Mouse (Mus musculus) cerebellum, adult 2 months (tissue): Measurements from ENCODE around the gene Acss3.

Experiments
- CTCF ChIP-seq: fragments of 200-500 bp; IDR thresholded peaks from 2 replicates; pipeline ENCODE4 v1.5.1; 2011; ENCODE audit warnings: low read depth, mild to moderate bottlenecking, control low read depth, low read length, moderate library complexity, borderline replicate concordance; ENCODE audit not compliant: insufficient read depth
- POLR2A ChIP-seq: fragments of 200-500 bp; IDR thresholded peaks from 2 replicates; pipeline ENCODE4 v1.6.1; 2011; ENCODE audit warnings: low read length, control low read depth, borderline replicate concordance; ENCODE audit not compliant: insufficient read depth

DNA sequence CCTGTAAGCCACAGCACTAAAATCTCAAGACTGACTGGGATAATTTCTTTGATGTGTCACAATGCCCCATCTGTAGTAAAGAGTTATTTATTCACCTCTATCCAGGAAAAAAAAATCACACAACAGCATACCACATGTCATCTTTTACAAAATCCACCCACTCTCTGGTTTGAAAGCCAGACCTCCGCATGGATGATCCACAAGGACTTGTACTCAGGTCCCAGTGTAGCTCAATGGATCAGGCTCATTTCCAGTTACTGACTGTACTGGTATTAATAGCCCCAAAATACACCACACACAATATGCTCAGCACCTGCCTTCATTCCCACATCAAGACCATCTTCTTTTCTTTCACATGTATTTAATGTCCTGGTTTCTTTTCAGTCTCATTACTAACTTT, 80.8 kb downstream of the Acss3 start:
- TF ChIP-seq CTCF (no peak), POLR2A (no peak)
